21 mouse cellular contexts compared by ENCODE assay signal in the genomic region with DNA sequence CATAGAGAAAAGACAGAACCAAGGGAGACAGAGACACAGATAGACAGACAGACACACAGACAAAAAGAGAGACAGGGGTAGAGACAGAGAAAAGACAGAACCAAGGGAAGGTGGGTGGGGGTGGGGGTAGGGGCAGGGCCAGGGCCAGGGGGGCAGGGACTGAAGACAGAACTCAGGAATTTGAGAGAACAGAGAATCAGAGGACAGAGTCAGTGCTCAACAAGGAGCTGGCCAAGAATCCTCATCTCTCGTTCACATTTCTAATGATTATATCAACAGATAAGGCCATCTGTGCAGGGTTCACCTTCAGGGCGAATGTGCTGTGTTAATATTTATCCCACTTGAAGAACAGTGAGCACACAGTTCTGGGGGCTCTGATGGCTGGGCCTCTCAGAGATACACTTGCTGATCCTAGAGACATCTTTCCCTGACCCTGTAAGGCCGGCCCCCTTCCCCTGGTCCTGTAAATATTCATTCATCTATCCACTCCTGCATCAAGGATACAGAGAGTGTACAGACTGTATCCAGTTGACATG. TPM values are rescaled to one million over a fixed set of nuclear protein-coding genes. Genes with fewer than 3 reads are reported as not detected.
DNase-seq lines count a peak whose midpoint lies in the region; ATAC-seq and TF ChIP-seq lines count a peak whose summit lies in the region.
"Had no signal": no experiment of that assay in that cellular context is flagged by ENCODE, and none has a peak within 500 bp of the region (broad histone marks: within the 10 kb centered on the region; RNA-seq: fewer than 3 reads in every experiment).

No protein-coding gene starts in this region.

- H3K36me3 ChIP-seq in liver, embryonic 11.5 days (ENCODE audit: control insufficient read depth, insufficient read depth, low read length) = no peaks in the 10 kb centered on the region
- no peaks in the 10 kb centered on the region for H3K36me3 ChIP-seq in intestine, embryonic 15.5 days
- H3K36me3 ChIP-seq in macrophage (ENCODE audit: inconsistent target) = no peaks in the 10 kb centered on the region
- no peaks in the 10 kb centered on the region for H3K36me3 ChIP-seq in forebrain, embryonic 13.5 days (ENCODE audit: poor library complexity, severe bottlenecking)
- H3K36me3 ChIP-seq: G1E; hindbrain, embryonic 15.5 days; limb, embryonic 10.5 days; stomach, embryonic 15.5 days had no signal

- WGBS in liver, embryonic 11.5 days = 45% methylated on average over 3 of the region's 3 CpGs
- WGBS in intestine, embryonic 15.5 days = 14% methylated on average over 3 of the region's 3 CpGs
- 84% methylated on average over 3 of the region's 3 CpGs for WGBS in macrophage (ENCODE audit: missing documents)
- 82% methylated on average over 3 of the region's 3 CpGs for WGBS in forebrain, embryonic 13.5 days

- H3K27me3 ChIP-seq in liver, embryonic 11.5 days (replicated peaks; ENCODE audit: control insufficient read depth, insufficient read depth, low read length) = no peaks in the 10 kb centered on the region
- H3K27me3 ChIP-seq in intestine, embryonic 15.5 days (replicated peaks) = no peaks in the 10 kb centered on the region
- no peaks in the 10 kb centered on the region for H3K27me3 ChIP-seq in forebrain, embryonic 13.5 days
- H3K27me3 ChIP-seq: CH12.LX; hindbrain, embryonic 15.5 days; Patski; stomach, embryonic 15.5 days had no signal

- H3K27ac ChIP-seq in liver, embryonic 11.5 days (ENCODE audit: low read depth, low read length) = peak overlapping the region; percentile 32; the same call in 1 of the 2 replicates
- H3K27ac ChIP-seq in bone marrow macrophage, adult 2 months (ENCODE audit: insufficient read depth, low read depth, low read length) = peak overlapping the region; percentile 96
- H3K27ac ChIP-seq in intestine, embryonic 15.5 days = no peak overlapping the region
- peak overlapping the region; percentile 95 for H3K27ac ChIP-seq in macrophage
- no peak overlapping the region for H3K27ac ChIP-seq in forebrain, embryonic 13.5 days
- H3K27ac ChIP-seq: hindbrain, embryonic 15.5 days; limb, embryonic 10.5 days; stomach, embryonic 15.5 days had no signal

- ATAC-seq in liver, embryonic 11.5 days (replicated peaks; ENCODE audit: low FRiP score) = no peak
- ATAC-seq in intestine, embryonic 15.5 days = peak; percentile 72
- ATAC-seq in forebrain, embryonic 13.5 days = no peak
- ATAC-seq: Patski had no signal

- no peak overlapping the region for H3K4me3 ChIP-seq in liver, embryonic 11.5 days (ENCODE audit: low read depth, low read length)
- H3K4me3 ChIP-seq in bone marrow macrophage, adult 2 months (ENCODE audit: insufficient read depth, low read length) = no peak overlapping the region
- H3K4me3 ChIP-seq in intestine, embryonic 15.5 days (replicated peaks) = no peak overlapping the region
- no peak overlapping the region for H3K4me3 ChIP-seq in macrophage (ENCODE audit: inconsistent target)
- no peak overlapping the region for H3K4me3 ChIP-seq in forebrain, embryonic 13.5 days
- H3K4me3 ChIP-seq: hindbrain, embryonic 15.5 days; limb, embryonic 10.5 days; stomach, embryonic 15.5 days had no signal

- H3K4me1 ChIP-seq in liver, embryonic 11.5 days (replicated peaks; ENCODE audit: control insufficient read depth, insufficient read depth, low read length) = peaks cover 4% of the 10 kb centered on the region
- H3K4me1 ChIP-seq in bone marrow macrophage, adult 2 months (ENCODE audit: control insufficient read depth, insufficient read depth, low read length) = peaks cover 16% of the 10 kb centered on the region
- peaks cover 4% of the 10 kb centered on the region; the same call in 1 of the 2 replicates for H3K4me1 ChIP-seq in intestine, embryonic 15.5 days (replicated peaks)
- no peaks in the 10 kb centered on the region for H3K4me1 ChIP-seq in forebrain, embryonic 13.5 days
- H3K4me1 ChIP-seq: hindbrain, embryonic 15.5 days; limb, embryonic 10.5 days; stomach, embryonic 15.5 days had no signal

- no peak for DNase-seq in liver, embryonic 11.5 days (ENCODE audit: low spot score)
- DNase-seq in liver = no peak
- no peak for DNase-seq in left cerebral cortex, adult 18-20 months (ENCODE audit: low spot score in 2 of 2)
- no peak for DNase-seq in frontal cortex, adult 2 months (ENCODE audit: extremely low spot score in 1 of 2, low spot score in 1 of 2)
- DNase-seq: B cell, adult 2 months; cerebellum, adult 9-11 months; kidney, adult 2 months; kidney, postnatal 10 days; lung, postnatal 14 days; midbrain, embryonic 14.5 days; right cerebral cortex, postnatal 25 days had no signal

- no peak overlapping the region for H3K9ac ChIP-seq in liver, embryonic 11.5 days (ENCODE audit: low read depth, low read length)
- no peak overlapping the region for H3K9ac ChIP-seq in intestine, embryonic 15.5 days
- no peak overlapping the region for H3K9ac ChIP-seq in forebrain, embryonic 13.5 days
- H3K9ac ChIP-seq: hindbrain, embryonic 15.5 days; stomach, embryonic 15.5 days had no signal

- H3K9me3 ChIP-seq in liver, embryonic 11.5 days (ENCODE audit: control insufficient read depth, low read length) = no peaks in the 10 kb centered on the region
- no peaks in the 10 kb centered on the region for H3K9me3 ChIP-seq in intestine, embryonic 15.5 days
- no peaks in the 10 kb centered on the region for H3K9me3 ChIP-seq in forebrain, embryonic 13.5 days (replicated peaks)
- H3K9me3 ChIP-seq: G1E; hindbrain, embryonic 15.5 days; limb, embryonic 10.5 days; stomach, embryonic 15.5 days had no signal

- no peaks in the 10 kb centered on the region for H3K79me2 ChIP-seq in macrophage (ENCODE audit: inconsistent target)

- TF ChIP-seq CTCF in bone marrow macrophage, adult 2 months (IDR thresholded peaks at IDR 0.05; ENCODE audit: low read depth, low read length) = no peak

- no peak overlapping the region for H3K4me2 ChIP-seq in liver, embryonic 11.5 days
- H3K4me2 ChIP-seq in intestine, embryonic 15.5 days (replicated peaks) = no peak overlapping the region
- H3K4me2 ChIP-seq in forebrain, embryonic 13.5 days = no peak overlapping the region
- H3K4me2 ChIP-seq: hindbrain, embryonic 15.5 days; stomach, embryonic 15.5 days had no signal

- TF ChIP-seq POLR2A in bone marrow macrophage, adult 2 months (IDR thresholded peaks at IDR 0.05; ENCODE audit: borderline replicate concordance, low read depth, low read length) = no peak

RNA-seq across cellular contexts. Expression of gene Hk2, which starts 24.0 kb away (rescaled TPM):
- 25.0 and 29.0 TPM in 2 replicates for polyA plus RNA-seq in liver, embryonic 11.5 days (2014; fragmentation: Nextera tagmentation; extraction: Ambion mirVana)
- 21.9 and 24.9 TPM in 2 replicates for polyA plus RNA-seq in bone marrow macrophage, adult 2 months (2012; ENCODE audit: insufficient read depth, insufficient read length, missing spikeins)
- polyA plus RNA-seq in intestine, embryonic 15.5 days (2015; fragmentation: Nextera tagmentation; extraction: Ambion mirVana) = 18.8 and 22.0 TPM in 2 replicates
- 100 to 1,000 TPM in 7 of 26 experiments, 10 to 100 TPM in 19; 42.2 to 378 (median 62.1) TPM for total RNA-seq in macrophage (2018; cell fraction: chromatin; rRNA removed)
- 100 to 1,000 TPM in 3 of 26 experiments, 10 to 100 TPM in 23; 39.8 to 206 (median 51.4) TPM for total RNA-seq in macrophage (2018; cell fraction: cytosol; rRNA removed)
- 100 to 1,000 TPM in 13 of 26 experiments, 10 to 100 TPM in 13; 58.2 to 290 (median 98.4) TPM for total RNA-seq in macrophage (2018; cell fraction: nucleus; rRNA removed)
- polyA plus RNA-seq in macrophage (2018) = 23.2 to 59.3 TPM (median 33.1 TPM) in 3 replicates
- total RNA-seq in left cerebral cortex, adult 18-20 months (2021) = 1 to 10 TPM; 2.5 to 4.4 TPM
- polyA plus RNA-seq in forebrain, embryonic 13.5 days (2015; fragmentation: Nextera tagmentation; extraction: Ambion mirVana) = 13.4 and 16.8 TPM in 2 replicates
- 2.6 and 2.9 TPM in 2 replicates for polyA plus RNA-seq in frontal cortex, adult 2 months (2012; rRNA removed)

Comparison
In these comparisons a context has a peak if more than half of its experiments do, and no peak if none do; other contexts are left out.
1. H3K27ac ChIP-seq: peak in liver, embryonic 11.5 days (single experiment), bone marrow macrophage, adult 2 months (single experiment) and macrophage (single experiment); none in intestine, embryonic 15.5 days (single experiment) and forebrain, embryonic 13.5 days (single experiment).